Mouse (Mus musculus): ENCODE data around the gene Odr4. TPM values are rescaled to one million over a fixed set of nuclear protein-coding genes. Genes with fewer than 3 reads are reported as not detected.

Odr4 gene
- 10 to 100 TPM; 45.4 to 50.0 TPM for total RNA-seq (2021)
- polyA plus RNA-seq (2012; rRNA removed) = 1.9 and 2.0 TPM in 2 replicates
- long read RNA-seq, transcript Odr4-205 (14 exons, 3,273 nt) = major isoform, 27 of 42 reads
- long read RNA-seq, partial matches to known transcripts = 0 of 42 reads
- long read RNA-seq, other reads (novel, unspliced or antisense) = 14 of 42 reads

DNA sequence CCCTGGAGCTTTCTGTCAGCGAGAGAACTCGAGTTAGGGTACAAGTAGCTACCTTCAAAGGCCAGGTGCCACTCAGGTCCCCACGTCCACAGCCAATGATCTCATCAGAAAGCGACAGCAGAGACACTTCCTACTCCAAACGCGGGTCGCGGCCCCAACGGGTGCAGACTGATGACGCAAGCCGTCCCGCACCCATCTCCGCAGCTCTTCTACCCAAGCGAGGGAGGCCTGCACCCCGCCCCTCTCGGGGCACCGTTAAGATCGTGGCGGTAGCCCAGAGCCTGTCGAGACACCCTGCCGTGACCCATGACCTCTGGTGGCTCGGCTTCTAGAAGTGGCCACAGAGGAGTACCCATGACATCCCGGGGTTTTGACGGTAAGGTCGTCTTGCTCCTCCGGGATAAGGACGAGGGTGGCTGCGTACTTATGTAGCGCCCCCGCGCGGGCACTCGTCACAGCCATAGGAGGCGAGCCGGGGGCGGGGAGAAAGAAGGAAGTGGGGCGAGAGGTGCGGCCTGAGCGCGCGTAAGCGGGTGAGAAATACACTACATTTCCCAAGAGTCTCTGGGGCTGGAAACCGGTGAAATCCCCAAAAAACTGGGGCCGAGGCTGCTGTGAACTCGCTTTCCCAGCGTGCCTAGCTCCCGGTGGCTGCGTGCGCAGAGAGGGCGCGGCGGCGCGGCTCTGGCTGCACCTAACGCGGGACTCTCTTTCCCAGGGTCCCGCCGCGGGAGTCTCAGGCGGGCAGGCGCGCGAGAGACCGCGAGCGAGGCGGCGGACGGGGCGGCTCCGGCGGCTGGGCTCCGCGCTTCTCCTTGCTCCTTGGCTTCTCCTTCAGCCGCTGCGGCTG lies at the start of gene Odr4, which contains the start of gene Tpr:
Gene Odr4, minus strand, starts transcription at position 443 of the 850 bp plus-strand sequence.
Gene Tpr, plus strand, starts transcription at position 201 of the 850 bp plus-strand sequence.
- DNase-seq = peak; percentile 98

DNA sequence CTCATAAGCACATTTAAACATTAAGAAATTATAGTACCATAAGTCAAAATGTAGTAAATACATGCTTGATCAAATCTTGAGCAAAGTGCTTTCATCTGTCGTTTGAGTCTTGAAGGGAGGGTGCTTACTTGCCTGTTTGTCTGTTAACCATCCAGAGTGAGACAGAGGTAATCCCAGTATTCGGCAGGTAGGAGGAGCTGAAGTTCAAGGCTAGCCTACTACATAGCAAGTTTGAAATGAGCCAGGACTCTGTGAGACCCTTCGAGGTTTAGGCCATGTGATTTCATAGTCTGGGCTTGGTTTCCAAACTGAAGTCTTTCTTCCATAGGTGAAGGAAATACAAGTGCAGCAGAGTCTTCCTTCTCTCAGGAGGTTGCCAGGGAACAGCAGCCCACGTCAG lies 48.9 kb upstream of the Odr4 start:
- DNase-seq = no peak

- no peak for DNase-seq
Observed at GRCm38 (mm10) chr1:150438641-150439040, 45.8 kb upstream of the Odr4 start.

DNA sequence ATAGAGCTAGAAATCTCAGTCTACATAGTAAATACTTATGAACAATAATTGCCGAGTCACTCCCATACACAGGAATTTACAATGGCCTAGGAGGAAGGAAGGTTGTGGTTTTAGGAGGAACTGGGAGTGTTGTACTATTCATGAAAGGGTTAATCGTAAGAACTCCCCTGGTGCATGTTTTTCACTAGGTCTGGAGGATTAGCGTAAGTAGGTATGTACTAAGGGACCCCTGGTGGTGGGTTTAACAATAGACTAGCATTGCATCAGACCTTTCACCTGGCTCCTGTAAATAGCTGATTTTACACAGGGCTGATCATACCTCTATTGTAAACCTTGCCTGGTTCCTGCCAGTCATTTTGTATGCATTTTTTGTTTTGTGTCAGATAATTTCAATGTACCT lies 33.3 kb upstream of the Odr4 start:
- DNase-seq = no peak

DNA sequence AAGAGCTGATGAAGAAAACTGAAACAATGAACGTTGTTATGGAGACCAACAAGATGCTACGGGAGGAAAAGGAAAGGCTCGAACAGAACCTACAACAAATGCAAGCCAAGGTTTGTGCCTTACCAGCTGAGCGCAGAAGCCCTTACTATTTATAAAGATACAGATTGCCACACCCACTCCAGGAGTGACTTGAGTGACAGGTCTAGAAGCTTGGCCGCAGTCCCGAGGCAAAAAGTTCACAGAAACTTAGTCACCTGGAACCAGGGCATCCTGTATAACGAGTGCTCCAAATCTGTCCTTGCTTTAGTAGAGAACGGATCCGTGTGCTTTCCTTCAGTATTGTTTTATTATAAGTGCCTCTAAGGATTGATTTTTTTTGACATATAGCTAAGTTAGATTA lies 32.8 kb upstream of the Odr4 start:
- DNase-seq = no peak

GRCm38 (mm10) chr1:150418426-150418825 lies 25.5 kb upstream of the Odr4 start:
- no peak for DNase-seq

GRCm38 (mm10) chr1:150416006-150416405 lies 23.1 kb upstream of the Odr4 start:
- no peak for DNase-seq

DNA sequence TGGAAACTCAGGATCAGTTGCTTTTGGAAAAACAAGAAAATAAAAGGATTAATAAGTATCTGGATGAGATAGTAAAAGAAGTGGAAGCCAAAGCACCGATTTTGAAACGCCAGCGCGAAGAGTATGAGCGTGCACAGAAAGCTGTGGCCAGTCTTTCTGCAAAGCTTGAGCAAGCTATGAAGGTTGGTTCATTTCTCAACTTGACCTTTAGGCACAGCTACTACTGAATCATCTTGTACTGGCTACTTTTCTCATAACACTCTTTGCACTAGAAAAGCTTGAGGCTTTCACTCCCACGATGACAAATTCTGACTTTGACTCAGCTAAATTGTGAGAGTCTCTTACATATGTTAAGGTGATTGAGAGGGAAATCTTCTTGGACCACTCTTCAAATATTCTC lies 17.1 kb upstream of the Odr4 start:
- peak; percentile 26 for DNase-seq

DNA sequence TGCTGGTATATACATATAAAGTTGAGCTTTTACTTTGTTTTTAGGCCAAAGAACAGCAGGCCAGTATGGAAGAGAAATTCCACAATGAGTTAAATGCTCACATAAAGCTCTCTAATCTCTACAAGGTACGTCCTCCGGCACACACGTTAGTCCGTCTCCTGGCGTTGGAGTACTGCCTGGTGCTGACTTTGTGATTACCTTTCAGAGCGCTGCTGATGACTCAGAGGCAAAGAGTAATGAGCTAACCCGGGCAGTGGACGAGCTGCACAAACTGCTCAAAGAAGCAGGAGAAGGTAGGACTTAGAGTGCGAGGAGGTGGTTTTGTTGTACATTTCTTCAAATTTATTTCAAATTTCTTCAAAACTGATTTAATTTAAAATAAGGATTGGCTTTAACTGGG lies 14.4 kb upstream of the Odr4 start:
- DNase-seq = peak; percentile 34

DNA sequence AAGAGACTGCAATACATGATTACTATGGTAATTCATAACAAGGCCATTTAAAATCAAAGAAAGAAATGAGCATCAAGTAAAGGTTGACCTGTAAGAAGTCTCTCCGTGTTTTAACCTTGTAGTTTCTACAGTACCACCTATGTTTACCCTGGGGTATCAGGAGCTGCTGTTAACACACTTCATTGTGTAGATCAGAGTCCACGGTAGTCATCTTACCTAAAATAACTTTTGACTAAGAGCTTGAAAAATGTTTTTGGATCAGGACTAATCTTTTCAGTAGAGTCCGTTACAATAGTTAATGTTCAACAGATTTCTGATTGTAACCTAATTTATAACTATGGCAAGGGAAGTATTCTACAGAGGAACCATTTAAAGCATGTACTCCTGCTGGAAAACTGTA lies 11.7 kb upstream of the Odr4 start:
- no peak for DNase-seq

DNA sequence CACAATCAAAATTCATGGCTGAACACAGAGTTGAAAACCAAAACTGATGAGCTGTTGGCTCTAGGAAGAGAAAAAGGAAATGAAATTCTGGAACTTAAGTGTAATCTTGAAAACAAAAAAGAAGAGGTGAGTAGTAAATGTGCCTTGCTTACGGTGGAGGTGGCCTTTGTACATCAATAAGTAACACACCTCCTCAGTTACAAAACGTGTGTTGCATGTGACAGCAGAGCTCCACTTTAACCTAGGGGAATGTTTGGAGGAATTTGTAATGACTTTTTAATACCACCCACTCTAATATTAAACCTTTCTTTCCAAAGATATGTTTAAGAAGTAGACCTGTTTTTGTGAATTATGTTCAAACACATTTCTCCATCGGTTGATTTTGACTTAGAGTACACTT lies 11.0 kb upstream of the Odr4 start:
- DNase-seq = no peak

GRCm38 (mm10) chr1:150396001-150396400 lies 3.1 kb upstream of the Odr4 start:
- DNase-seq = no peak

DNA sequence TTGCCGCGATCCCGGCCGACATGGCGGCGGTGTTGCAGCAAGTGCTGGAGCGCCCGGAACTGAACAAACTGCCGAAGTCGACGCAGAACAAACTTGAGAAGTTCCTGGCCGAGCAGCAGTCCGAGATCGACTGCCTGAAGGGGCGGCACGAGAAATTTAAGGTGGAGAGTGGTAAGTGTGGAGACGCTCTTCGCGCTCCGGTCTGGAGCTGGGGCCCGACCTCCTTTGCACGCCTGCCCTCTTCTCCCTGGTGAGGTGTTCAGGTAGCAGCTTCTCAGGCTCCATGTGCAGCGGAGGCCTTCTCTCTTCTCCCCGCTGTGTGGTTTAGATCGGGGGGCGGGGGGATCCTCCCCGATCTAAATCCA lies 590 bp upstream of the Odr4 start:
- no peak for DNase-seq

DNA sequence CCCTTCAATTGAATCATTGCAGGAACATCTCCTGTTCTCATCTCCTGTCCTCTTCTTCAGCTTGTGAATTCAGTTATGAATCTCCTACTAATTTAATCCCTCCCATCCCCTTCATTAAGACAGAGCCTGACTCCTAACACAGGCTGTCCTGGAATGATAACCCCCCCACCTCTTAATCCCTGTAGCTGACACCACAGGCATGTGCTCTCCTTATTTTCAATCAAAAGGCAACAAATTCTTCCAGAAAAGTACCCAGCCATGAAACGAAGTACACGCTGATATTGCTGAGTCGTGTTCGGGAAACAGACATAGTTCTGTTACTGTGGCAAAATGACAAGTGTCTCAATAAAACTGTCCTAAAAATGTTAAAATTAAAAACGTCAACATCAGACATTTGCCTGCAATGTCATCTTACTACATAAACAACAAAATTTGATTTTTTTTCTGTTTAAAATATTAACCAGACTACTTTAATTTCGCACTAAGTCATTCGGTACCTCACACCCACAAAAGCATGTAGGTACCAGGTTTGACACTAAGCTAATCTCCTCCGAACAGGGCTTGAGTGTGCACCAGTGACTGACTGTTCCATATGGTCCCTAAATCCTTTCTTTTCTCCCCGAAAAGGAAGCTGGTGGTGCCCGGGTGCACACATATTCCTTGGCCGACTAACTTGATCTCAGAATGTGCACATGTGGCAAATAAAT lies 796 bp downstream of the Odr4 start:
- DNase-seq = no peak

DNA sequence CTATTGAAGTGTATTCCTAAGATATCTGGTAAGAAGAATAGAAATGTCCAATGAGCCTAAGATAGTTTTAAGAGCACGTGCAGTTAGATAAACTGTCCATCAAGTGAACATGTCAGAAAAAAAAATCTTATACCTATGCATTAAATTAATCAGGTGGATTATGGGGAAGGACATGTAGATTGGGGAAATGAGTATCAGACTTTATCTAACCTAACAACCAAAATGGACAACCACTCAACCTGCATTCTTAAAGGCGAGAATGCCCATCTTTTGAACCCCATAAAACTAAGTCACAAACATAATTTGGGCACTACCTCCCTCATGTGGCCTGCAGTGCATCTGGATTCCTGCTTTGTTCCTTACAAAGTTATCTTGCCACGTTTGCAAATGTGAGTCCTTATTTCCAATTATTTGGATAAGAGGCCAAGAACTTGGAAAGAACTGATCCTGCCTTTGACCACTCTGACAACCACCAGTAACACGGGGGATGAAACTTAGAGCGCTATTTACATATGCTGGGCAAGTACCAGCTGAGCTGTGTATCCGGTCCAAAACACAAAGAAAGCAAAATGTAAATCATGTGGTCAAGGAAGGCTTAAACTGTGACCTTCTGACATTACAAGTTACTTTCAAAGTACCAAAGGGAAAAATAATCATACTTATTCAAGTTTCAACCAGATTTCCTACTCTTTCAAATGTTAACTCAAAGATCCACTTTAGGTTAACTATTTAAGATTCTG lies 3.3 kb downstream of the Odr4 start:
- DNase-seq = no peak

GRCm38 (mm10) chr1:150387572-150387971 lies 5.3 kb downstream of the Odr4 start:
- DNase-seq = no peak

GRCm38 (mm10) chr1:150384138-150384537 lies 8.7 kb downstream of the Odr4 start:
- DNase-seq = no peak

GRCm38 (mm10) chr1:150374247-150374646 lies 18.6 kb downstream of the Odr4 start:
- DNase-seq = no peak

DNA sequence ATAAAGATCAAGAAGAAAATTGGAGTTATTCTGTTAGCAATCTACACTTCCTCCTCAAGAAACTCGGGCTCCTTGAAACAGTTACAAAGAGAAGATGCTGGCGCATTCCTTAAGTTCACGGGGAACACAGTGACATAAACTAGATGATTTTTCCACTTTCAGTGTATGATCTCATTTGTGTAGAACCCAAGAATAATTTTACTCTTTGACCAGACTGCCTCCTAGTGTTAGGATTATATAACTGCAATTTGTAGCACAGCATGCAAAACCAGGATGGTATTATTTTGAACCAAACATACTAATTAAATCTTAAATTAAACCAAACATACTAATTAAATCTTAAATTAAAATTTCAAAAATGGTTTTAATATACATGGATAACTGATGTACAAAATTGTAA lies 20.0 kb downstream of the Odr4 start:
- DNase-seq = no peak

GRCm38 (mm10) chr1:150360864-150361263 lies 32.0 kb downstream of the Odr4 start:
- DNase-seq = no peak

- DNase-seq = no peak
Observed at GRCm38 (mm10) chr1:150335111-150335510, 57.8 kb downstream of the Odr4 start.

DNA sequence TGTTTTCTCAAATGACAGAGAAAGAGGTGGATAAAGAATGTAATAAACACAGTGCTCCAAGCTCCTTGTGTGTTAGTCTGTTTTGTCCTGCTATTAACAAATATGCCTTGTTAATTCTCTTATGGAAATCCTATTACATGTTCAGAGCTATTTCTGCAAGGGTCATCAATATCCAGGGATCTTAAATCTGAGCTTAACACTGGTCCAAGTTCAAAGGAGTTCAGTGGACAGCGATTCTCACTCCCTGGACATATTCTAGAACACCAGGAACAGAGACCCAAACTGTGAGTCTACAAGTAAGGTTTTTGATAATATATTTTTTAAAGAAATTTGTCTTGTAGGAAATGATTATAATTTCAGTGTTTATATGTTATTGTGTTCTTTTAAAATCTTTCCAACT lies 73.7 kb downstream of the Odr4 start, which contains the start of gene Pdc:
Gene Pdc, plus strand, starts transcription at position 213 of the 400 bp plus-strand sequence.
- no peak for DNase-seq
